ENCODE assay signal across 24 mouse cellular contexts in the genomic region with DNA sequence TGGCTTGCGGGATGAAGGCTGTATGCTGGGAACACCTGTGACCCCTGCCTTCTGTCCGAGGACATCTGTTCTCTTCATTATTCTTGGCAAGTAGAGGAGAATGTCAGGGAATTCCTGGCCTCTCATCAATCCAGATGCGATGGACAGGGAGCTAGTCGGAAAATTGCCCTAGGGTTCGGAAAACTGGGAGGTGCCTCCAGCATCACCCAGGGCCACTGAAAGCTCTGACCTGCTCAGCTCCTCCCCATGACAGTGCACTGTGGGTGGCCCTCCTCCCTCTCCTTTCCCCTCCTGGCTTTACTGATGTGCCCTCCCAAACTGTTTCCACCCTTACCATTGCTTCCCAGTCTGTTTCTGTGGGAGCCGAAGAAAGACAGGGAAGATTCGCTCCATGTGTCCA. TPM values are rescaled to one million over a fixed set of nuclear protein-coding genes. Genes with fewer than 3 reads are reported as not detected.
A peak's percentile ranks its signal among the peaks of the same experiment; 100 is the strongest.
DNase-seq lines count a peak whose midpoint lies in the region; ATAC-seq and TF ChIP-seq lines count a peak whose summit lies in the region.
"Had no signal": no experiment of that assay in that cellular context is flagged by ENCODE, and none has a peak within 500 bp of the region (broad histone marks: within the 10 kb centered on the region; RNA-seq: fewer than 3 reads in every experiment).

No protein-coding gene starts in this region.

- 47% methylated on average over 7 of the region's 7 CpGs for WGBS in embryonic facial prominence, embryonic 13.5 days
- WGBS in lung, adult 2 months = 69% methylated on average over 7 of the region's 7 CpGs

- peaks cover 64% of the 10 kb centered on the region for H3K4me1 ChIP-seq in E14TG2a.4 (replicated peaks; ENCODE audit: low read depth, low read length)
- H3K4me1 ChIP-seq in embryonic facial prominence, embryonic 13.5 days = peaks cover 28% of the 10 kb centered on the region
- no peaks in the 10 kb centered on the region for H3K4me1 ChIP-seq in lung, adult 2 months (ENCODE audit: control insufficient read depth, insufficient read depth, low read length)
- H3K4me1 ChIP-seq: hindbrain, embryonic 15.5 days had no signal

- H3K4me3 ChIP-seq in E14TG2a.4 (replicated peaks; ENCODE audit: low read length) = 0 out of 2 replicates have a peak overlapping the region, but pooled peaks have one; percentile 10
- H3K4me3 ChIP-seq in embryonic facial prominence, embryonic 13.5 days = no peak overlapping the region
- no peak overlapping the region for H3K4me3 ChIP-seq in lung, adult 2 months (replicated peaks; ENCODE audit: extremely low read depth, low read depth, low read length)
- H3K4me3 ChIP-seq: forebrain, embryonic 10.5 days; gastrocnemius, adult 2 months; heart, embryonic 13.5 days; hindbrain, embryonic 15.5 days; midbrain, embryonic 10.5 days had no signal

- H3K4me2 ChIP-seq in embryonic facial prominence, embryonic 13.5 days = no peak overlapping the region
- H3K4me2 ChIP-seq: heart, embryonic 13.5 days; hindbrain, embryonic 15.5 days had no signal

- no peaks in the 10 kb centered on the region for H3K36me3 ChIP-seq in E14TG2a.4 (ENCODE audit: insufficient read depth, low read length)
- H3K36me3 ChIP-seq in embryonic facial prominence, embryonic 13.5 days = no peaks in the 10 kb centered on the region
- H3K36me3 ChIP-seq: forebrain, embryonic 10.5 days; heart, embryonic 13.5 days; hindbrain, embryonic 15.5 days; midbrain, embryonic 10.5 days had no signal

- no peak for TF ChIP-seq CTCF in E14TG2a.4 (conservative IDR thresholded peaks at IDR 0.05; ENCODE audit: low read length)
- no peak for TF ChIP-seq CTCF in brain, embryonic 14.5 days (IDR thresholded peaks at IDR 0.05; ENCODE audit: borderline replicate concordance, extremely low read depth, insufficient read depth, insufficient read length)
- TF ChIP-seq CTCF in lung, adult 2 months (IDR thresholded peaks at IDR 0.05; ENCODE audit: insufficient read depth, low read length) = no peak

- H3K9me3 ChIP-seq in E14TG2a.4 (ENCODE audit: low read length) = no peaks in the 10 kb centered on the region
- H3K9me3 ChIP-seq in embryonic facial prominence, embryonic 13.5 days = no peaks in the 10 kb centered on the region
- H3K9me3 ChIP-seq: forebrain, embryonic 10.5 days; heart, embryonic 13.5 days; hindbrain, embryonic 15.5 days; midbrain, embryonic 10.5 days had no signal

- ATAC-seq in embryonic facial prominence, embryonic 13.5 days (ENCODE audit: insufficient number of reproducible peaks, insufficient read depth, low FRiP score, low TSS enrichment, low read depth) = no peak
- ATAC-seq: forebrain, postnatal 0 days; intestine, postnatal 0 days had no signal

- no peaks in the 10 kb centered on the region for H3K27me3 ChIP-seq in E14TG2a.4 (ENCODE audit: insufficient read depth, low read length)
- no peaks in the 10 kb centered on the region for H3K27me3 ChIP-seq in embryonic facial prominence, embryonic 13.5 days
- H3K27me3 ChIP-seq: heart, embryonic 13.5 days; hindbrain, embryonic 15.5 days had no signal

- H3K27ac ChIP-seq in embryonic facial prominence, embryonic 13.5 days = peak overlapping the region; percentile 22; the same call in 1 of the 2 replicates
- H3K27ac ChIP-seq: gastrocnemius, adult 2 months; hindbrain, embryonic 15.5 days; midbrain, embryonic 10.5 days had no signal

- DNase-seq in gastrocnemius, postnatal 25 days = peak; percentile 10
- no peak for DNase-seq in gastrocnemius, adult 18-20 months (ENCODE audit: low spot score)
- peak; percentile 2 for DNase-seq in brain, embryonic 14.5 days (ENCODE audit: low read depth)
- DNase-seq in lung, adult 2 months = no peak
- no peak for DNase-seq in thymus, postnatal 25 days
- DNase-seq in Muller cell, postnatal 12 days (ENCODE audit: inconsistent ontology term) = no peak
- DNase-seq: adrenal gland, postnatal 10 days; cerebellum, postnatal 36 days; forebrain, postnatal 0 days; gastrocnemius, adult 2 months; layer of hippocampus, postnatal 36 days; lung, adult 18-20 months; lung, postnatal 4 days; spleen, adult 18-20 months; thymus, postnatal 4 days had no signal

- TF ChIP-seq POLR2A in brain, embryonic 14.5 days (IDR thresholded peaks at IDR 0.05; ENCODE audit: borderline replicate concordance, extremely low read depth, insufficient read depth, insufficient read length, poor library complexity, severe bottlenecking) = no peak
- TF ChIP-seq POLR2A in lung, adult 2 months (IDR thresholded peaks at IDR 0.05; ENCODE audit: borderline replicate concordance, extremely low read depth, low read depth, low read length) = no peak

- no peak overlapping the region for H3K9ac ChIP-seq in embryonic facial prominence, embryonic 13.5 days
- H3K9ac ChIP-seq: forebrain, postnatal 0 days; heart, embryonic 13.5 days; hindbrain, embryonic 15.5 days had no signal

RNA-seq across cellular contexts. Expression of a gene that starts 29.5 kb away (rescaled TPM):
- under 1 TPM; 0.67 to 0.95 TPM for total RNA-seq in gastrocnemius, postnatal 25 days (2021)
- under 1 TPM; 0.27 to 0.31 TPM for total RNA-seq in gastrocnemius, adult 18-20 months (2021)
- polyA plus RNA-seq in brain, embryonic 14.5 days (2012; rRNA removed) = 28.3 and 37.9 TPM in 2 replicates
- polyA plus RNA-seq in embryonic facial prominence, embryonic 13.5 days (2015; fragmentation: Nextera tagmentation; extraction: Ambion mirVana) = 28.7 and 31.3 TPM in 2 replicates
- 0.17 and 0.73 TPM in 2 replicates for polyA plus RNA-seq in lung, adult 2 months (2012; rRNA removed)
- total RNA-seq: granulocyte monocyte progenitor cell, adult 5-6 weeks; liver, adult 2 months had no signal
- polyA plus RNA-seq: liver, adult 2 months had no signal

Comparison
In these comparisons a context has a peak if more than half of its experiments do, and no peak if none do; other contexts are left out.
1. DNase-seq: peak in gastrocnemius, postnatal 25 days (single experiment) and brain, embryonic 14.5 days (single experiment); none in gastrocnemius, adult 18-20 months (single experiment), lung, adult 2 months (single experiment), thymus, postnatal 25 days (single experiment) and Muller cell, postnatal 12 days (single experiment).
2. RNA of a gene that starts 29.5 kb away (polyA plus RNA-seq): 28.3 to 37.9 TPM in brain, embryonic 14.5 days and 28.7 to 31.3 TPM in embryonic facial prominence, embryonic 13.5 days; 0.17 to 0.73 TPM in lung, adult 2 months; every median in the first group is over 10 times any median in the second.